Mouse (Mus musculus) mouse embryonic stem cell (cell line): ENCODE results near the gene Proser2.
"Not testable (repeated sequence)": the region's sequence is repeated elsewhere in the genome, so short reads cannot be mapped to it uniquely, and the experiment has no call there.

Source experiments
- in situ Hi-C, 2 experiments: fragments of 300-500 bp; cut with MboI; formaldehyde crosslinking; loops; 1 replicate in 1 of 2; 3 replicates in 1 of 2; pipeline ENCODE4 v1.14.3; 2019 to 2020; ENCODE audit warnings: low sequenced_read_pairs in 2 of 2, low pct_unique_long_range_greater_than_20kb in 1 of 2, mixed read lengths in 1 of 2; ENCODE audit not compliant: unreplicated experiment in 1 of 2

The Proser2 gene

GRCm38 (mm10) chr2:6142915-6143654 is 13.1 kb upstream of the Proser2 start:
- in situ Hi-C loops = no loop called here

GRCm38 (mm10) chr2:6140572-6141161 is 10.7 kb upstream of the Proser2 start:
- in situ Hi-C loops = no loop called here

DNA sequence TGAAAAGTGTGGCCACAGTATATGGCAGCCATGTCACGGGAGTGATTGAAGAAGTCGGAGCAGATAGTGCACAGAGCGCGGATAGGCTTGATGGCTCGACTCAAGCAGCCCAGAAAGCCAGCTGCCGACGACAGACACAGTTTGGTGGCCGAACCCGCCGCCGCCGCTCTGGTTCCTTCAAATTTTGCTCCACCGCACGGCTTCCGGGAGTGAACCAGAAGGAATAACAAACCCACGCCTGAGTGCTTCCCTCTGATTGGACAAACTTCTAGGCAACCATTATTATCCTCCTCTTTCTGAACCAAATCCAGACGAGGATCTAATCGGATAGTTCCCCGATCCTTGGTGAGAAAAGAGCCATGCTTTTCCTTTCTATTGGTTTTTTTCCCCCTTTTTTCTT is 3.9 kb upstream of the Proser2 start:
- in situ Hi-C loops = no loop called here

DNA sequence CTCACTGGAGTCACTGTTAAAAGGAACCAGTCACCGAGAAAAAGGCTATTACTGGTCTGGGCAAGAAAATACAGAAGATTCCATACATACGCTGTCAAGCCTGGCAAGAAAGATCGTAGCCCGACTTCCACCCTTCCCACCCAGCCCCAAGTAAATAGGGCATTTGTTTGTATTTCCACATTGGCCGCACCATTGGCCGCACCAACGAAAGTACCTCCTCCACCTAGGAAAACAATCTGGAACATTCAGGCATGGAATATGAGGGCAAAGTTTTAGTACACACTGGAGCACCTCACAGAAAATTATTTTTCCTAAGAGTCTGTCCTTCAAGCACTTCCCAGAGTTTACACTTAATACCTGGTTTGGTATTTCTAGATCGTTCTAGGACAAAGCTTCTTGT is 1.1 kb downstream of the Proser2 start:
- in situ Hi-C loops = no loop called here

GRCm38 (mm10) chr2:6128136-6128805 is 1.7 kb downstream of the Proser2 start:
- in situ Hi-C loops = no loop called here

DNA sequence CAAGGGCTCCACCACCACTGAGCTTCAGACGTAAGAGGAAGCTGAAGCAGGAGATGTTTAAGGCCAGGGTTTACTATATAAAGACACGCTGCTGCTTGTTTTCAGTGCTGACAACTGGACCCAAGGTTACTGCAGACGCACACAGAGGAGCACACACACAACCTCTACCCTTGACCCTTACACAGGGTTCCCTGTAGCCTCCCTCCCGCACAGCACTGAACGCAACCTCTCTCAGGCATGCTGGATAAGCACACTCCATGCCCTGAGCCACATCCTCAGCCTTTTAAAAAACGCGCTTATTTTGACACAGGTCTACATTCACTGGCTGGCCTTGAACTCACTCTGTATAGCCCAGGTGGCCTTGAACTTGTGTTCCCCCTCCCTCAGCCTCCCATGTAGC is 7.0 kb downstream of the Proser2 start:
- in situ Hi-C loops = no loop called here

DNA sequence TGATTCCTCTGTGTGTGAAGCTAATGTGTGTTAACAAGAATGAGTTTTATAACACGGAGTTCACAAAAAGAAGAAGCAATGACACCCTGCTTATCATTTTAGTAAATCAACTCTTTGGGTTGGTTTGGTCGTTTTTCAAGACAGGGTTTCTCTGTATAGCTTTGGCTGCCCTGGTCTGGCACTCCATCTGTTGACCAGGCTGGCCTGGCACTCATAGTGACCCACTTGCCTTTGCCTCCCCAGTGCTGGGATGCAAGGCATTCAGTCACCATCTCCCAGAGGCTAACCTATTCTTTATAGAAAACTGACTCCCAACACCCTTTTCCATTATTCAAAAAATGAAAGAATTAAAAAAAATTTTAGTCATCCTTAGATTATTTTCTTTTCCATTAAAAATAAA is 8.9 kb downstream of the Proser2 start:
- in situ Hi-C loops = no loop called here

GRCm38 (mm10) chr2:6118246-6118645 is 11.8 kb downstream of the Proser2 start:
- in situ Hi-C loops = no loop called here

- in situ Hi-C loops = no loop called here
These were observed 16.2 kb downstream of the Proser2 start for GRCm38 (mm10) chr2:6113792-6114191.

DNA sequence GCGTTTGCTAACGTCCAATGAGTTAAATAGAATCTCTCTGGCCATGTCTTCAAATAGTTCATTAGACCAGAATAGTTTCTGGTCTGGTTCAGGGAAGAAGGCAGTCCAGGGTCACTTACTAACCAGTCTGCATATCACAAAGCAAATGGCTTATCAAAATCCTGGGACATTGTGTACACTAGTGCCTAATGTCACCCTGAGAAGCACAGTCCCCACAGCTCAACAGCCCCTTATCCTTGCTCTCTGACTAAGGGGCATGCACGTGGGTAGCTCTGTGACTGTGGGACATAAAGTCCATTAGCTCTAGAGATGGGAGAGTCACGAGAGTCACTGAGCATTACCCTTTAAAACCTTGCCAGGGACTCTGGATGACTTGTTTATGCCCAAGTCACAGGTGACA is 17.4 kb downstream of the Proser2 start:
- in situ Hi-C loops = no loop called here

DNA sequence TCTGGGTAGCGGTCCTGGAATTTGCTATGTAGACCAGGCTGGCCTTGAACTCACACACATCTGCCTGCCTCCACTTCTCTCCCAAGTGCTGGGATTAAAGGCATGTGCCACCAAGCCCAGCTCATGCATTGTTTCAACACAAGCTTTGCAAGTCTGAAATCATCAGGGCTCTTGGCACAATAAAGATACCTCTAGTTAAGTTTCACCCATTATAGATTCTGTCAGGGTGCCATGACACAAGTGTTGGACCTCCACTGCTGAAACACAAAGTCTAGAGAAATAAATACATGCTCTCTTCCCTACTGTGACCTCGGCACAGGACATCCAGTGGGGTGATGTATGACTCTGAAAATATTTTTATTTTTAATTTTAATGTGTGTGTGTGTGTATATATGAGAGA is 24.6 kb downstream of the Proser2 start:
- in situ Hi-C loops = no loop called here

DNA sequence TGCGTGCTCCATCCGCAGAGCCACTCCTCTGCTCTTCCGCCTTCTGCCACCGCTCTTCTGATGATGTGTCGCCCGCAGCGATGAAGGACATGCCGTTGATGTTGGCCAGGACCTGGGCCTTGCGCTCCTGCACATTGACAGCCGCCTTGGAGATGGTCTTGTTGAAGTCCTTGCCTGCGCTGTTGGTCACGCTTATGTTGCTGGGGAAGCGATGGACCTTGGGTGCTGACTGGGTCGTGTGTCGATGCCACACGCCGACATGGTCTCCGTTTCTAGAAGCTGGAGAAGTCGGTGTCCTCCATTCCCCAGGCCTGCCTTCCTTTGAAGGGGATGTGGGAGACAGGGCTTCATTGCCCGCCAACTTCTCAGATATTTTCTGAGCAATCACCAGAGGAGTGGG is 29.3 kb downstream of the Proser2 start:
- in situ Hi-C loops = no loop called here

DNA sequence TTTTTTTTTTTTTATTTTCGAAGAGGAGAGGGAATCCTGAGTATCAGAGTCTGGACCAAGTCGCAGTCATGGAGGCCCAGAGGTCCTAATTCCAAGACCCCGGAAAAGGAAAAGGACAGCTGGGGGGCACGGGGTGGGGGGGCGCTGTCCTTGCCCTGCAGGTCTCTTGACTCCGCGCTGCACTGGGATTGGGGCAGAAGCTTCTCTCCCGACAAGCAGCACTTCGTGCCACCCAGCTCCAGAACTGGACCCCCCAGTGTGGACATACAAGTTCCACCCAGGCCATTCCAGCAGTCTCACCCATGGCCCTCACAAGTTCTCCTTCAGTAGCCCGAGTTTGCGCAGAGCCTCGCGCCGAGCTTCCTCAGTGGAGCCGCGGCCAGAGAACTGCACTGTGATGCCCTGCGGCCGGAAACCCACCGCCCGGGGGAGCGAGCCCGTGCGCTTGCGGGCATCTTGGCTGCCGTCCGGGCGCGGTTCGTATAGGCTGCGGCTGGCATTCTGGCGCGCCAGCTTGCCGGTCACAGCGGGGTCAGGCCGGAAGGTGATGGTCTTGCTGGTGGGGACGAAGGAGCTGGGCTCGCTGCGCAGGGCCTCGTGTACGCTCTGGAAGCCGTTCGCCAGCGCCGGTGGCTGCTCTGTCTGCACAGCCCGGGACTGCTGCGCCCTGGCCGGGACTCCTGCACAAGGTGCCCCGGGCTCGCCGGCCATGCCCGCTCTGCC is 29.8 kb downstream of the Proser2 start:
- in situ Hi-C loops = no loop called here

GRCm38 (mm10) chr2:6099443-6099842 is 30.6 kb downstream of the Proser2 start:
- in situ Hi-C loops = no loop called here

- in situ Hi-C loops = no loop called here
These were observed 31.1 kb downstream of the Proser2 start for GRCm38 (mm10) chr2:6098924-6099323.

- in situ Hi-C loops = no loop called here
These were observed 32.8 kb downstream of the Proser2 start for GRCm38 (mm10) chr2:6097113-6097716.

DNA sequence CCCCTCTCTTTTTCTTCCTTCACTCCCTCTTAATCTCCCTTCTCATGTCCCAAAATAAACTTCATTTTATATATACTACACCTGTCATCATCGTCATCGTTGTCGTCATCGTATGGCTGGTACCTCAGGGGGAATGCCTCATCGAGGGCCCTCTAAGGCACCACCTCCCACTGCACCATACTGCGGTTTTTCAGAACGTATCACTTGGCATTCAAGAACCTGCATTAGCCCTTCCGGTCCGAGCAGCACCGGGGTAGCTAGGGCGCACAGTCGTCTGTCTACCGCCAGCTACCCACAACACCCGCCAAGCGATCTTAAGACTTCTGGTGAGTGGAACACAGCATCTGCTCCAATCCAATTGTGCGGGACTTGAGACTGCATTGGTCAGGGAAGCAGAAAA is 40.1 kb downstream of the Proser2 start:
- in situ Hi-C loops = not testable (repeated sequence)

GRCm38 (mm10) chr2:6087151-6087550 is 42.9 kb downstream of the Proser2 start:
- in situ Hi-C loops = no loop called here
